Mouse (Mus musculus): Measurements from ENCODE around the gene Nhsl1.

Gene Nhsl1

GRCm38 (mm10) chr10:18318916-18319481 lies at the start of gene Nhsl1:
Gene Nhsl1 (plus strand): TSS chr10:18318985.
- DNase-seq (ENCODE audit: low spot score), result no peak

- DNase-seq (ENCODE audit: low spot score), result no peak
Observed at GRCm38 (mm10) chr10:18276090-18276734, 42.6 kb upstream of the Nhsl1 start.

GRCm38 (mm10) chr10:18283991-18284390 lies 34.8 kb upstream of the Nhsl1 start:
- DNase-seq (ENCODE audit: low spot score), result no peak

GRCm38 (mm10) chr10:18289512-18289911 lies 29.3 kb upstream of the Nhsl1 start:
- no peak for DNase-seq (ENCODE audit: low spot score)

- DNase-seq (ENCODE audit: low spot score), result no peak
Observed at GRCm38 (mm10) chr10:18305106-18305505, 13.7 kb upstream of the Nhsl1 start.

GRCm38 (mm10) chr10:18315071-18315470 lies 3.7 kb upstream of the Nhsl1 start:
- DNase-seq (ENCODE audit: low spot score), result no peak

GRCm38 (mm10) chr10:18317521-18317920 lies 1.3 kb upstream of the Nhsl1 start:
- DNase-seq (ENCODE audit: low spot score), result no peak

GRCm38 (mm10) chr10:18317961-18318915 lies 547 bp upstream of the Nhsl1 start:
- DNase-seq (ENCODE audit: low spot score), result no peak

GRCm38 (mm10) chr10:18319691-18320090 lies 906 bp downstream of the Nhsl1 start:
- no peak for DNase-seq (ENCODE audit: low spot score)

GRCm38 (mm10) chr10:18321861-18322260 lies 3.1 kb downstream of the Nhsl1 start:
- no peak for DNase-seq (ENCODE audit: low spot score)

GRCm38 (mm10) chr10:18323701-18324100 lies 4.9 kb downstream of the Nhsl1 start:
- no peak for DNase-seq (ENCODE audit: low spot score)

- no peak for DNase-seq (ENCODE audit: low spot score)
Observed at GRCm38 (mm10) chr10:18328331-18328908, 9.6 kb downstream of the Nhsl1 start.

GRCm38 (mm10) chr10:18329096-18330038 lies 10.6 kb downstream of the Nhsl1 start:
- DNase-seq (ENCODE audit: low spot score), result no peak

GRCm38 (mm10) chr10:18330445-18330844 lies 11.7 kb downstream of the Nhsl1 start:
- no peak for DNase-seq (ENCODE audit: low spot score)

GRCm38 (mm10) chr10:18333575-18333974 lies 14.8 kb downstream of the Nhsl1 start:
- no peak for DNase-seq (ENCODE audit: low spot score)

- no peak for DNase-seq (ENCODE audit: low spot score)
Observed at GRCm38 (mm10) chr10:18334176-18334575, 15.4 kb downstream of the Nhsl1 start.

GRCm38 (mm10) chr10:18334734-18335133 lies 15.9 kb downstream of the Nhsl1 start:
- DNase-seq (ENCODE audit: low spot score), result no peak

GRCm38 (mm10) chr10:18337725-18338124 lies 18.9 kb downstream of the Nhsl1 start:
- DNase-seq (ENCODE audit: low spot score), result no peak

GRCm38 (mm10) chr10:18339386-18339785 lies 20.6 kb downstream of the Nhsl1 start:
- DNase-seq (ENCODE audit: low spot score), result no peak

- no peak for DNase-seq (ENCODE audit: low spot score)
Observed at GRCm38 (mm10) chr10:18340930-18341329, 22.1 kb downstream of the Nhsl1 start.

- DNase-seq (ENCODE audit: low spot score), result no peak
Observed at GRCm38 (mm10) chr10:18341444-18342196, 22.8 kb downstream of the Nhsl1 start.
